Mouse (Mus musculus) kidney, postnatal 4 days (tissue): ENCODE measurements around the gene Rpe.
"Not testable (repeated sequence)": the region's sequence is repeated elsewhere in the genome, so short reads cannot be mapped to it uniquely, and the experiment has no call there.

Experiments used
- DNase-seq, 2 experiments: peaks; one replicate each; pipeline ENCODE4 v3.0.0; 2021; ENCODE audit warnings: mixed read lengths in 2 of 2

Gene Rpe

GRCm38 (mm10) chr1:66700693-66701575 lies at the start of gene Rpe:
Rpe (plus strand) TSS chr1:66700831.
- DNase-seq: peak; percentile 95 to 97

GRCm38 (mm10) chr1:66655119-66655746 lies 45.4 kb upstream of the Rpe start:
- DNase-seq: no peak

- DNase-seq: no peak
These were observed 44.9 kb upstream of the Rpe start for GRCm38 (mm10) chr1:66655747-66656119.

GRCm38 (mm10) chr1:66671475-66671874 lies 29.2 kb upstream of the Rpe start:
- DNase-seq: no peak

- DNase-seq: no peak
These were observed 27.8 kb upstream of the Rpe start for GRCm38 (mm10) chr1:66672812-66673211.

- DNase-seq: no peak
These were observed 22.7 kb upstream of the Rpe start for GRCm38 (mm10) chr1:66677928-66678327.

GRCm38 (mm10) chr1:66678662-66679061 lies 22.0 kb upstream of the Rpe start:
- DNase-seq: no peak

GRCm38 (mm10) chr1:66682974-66683373 lies 17.7 kb upstream of the Rpe start:
- no peak for DNase-seq

- no peak for DNase-seq
These were observed 8.9 kb upstream of the Rpe start for GRCm38 (mm10) chr1:66691772-66692171.

GRCm38 (mm10) chr1:66692308-66692707 lies 8.3 kb upstream of the Rpe start:
- DNase-seq: no peak

- no peak for DNase-seq
These were observed 7.7 kb upstream of the Rpe start for GRCm38 (mm10) chr1:66692780-66693392.

- no peak for DNase-seq
These were observed 6.4 kb upstream of the Rpe start for GRCm38 (mm10) chr1:66694266-66694665.

GRCm38 (mm10) chr1:66695296-66695695 lies 5.3 kb upstream of the Rpe start:
- no peak for DNase-seq

GRCm38 (mm10) chr1:66699630-66700029 lies 1.0 kb upstream of the Rpe start:
- not testable (repeated sequence) for DNase-seq

- DNase-seq: no peak
These were observed 410 bp upstream of the Rpe start for GRCm38 (mm10) chr1:66700149-66700692.

- DNase-seq: no peak
These were observed 927 bp downstream of the Rpe start for GRCm38 (mm10) chr1:66701576-66701940.

- DNase-seq: no peak
These were observed 2.2 kb downstream of the Rpe start for GRCm38 (mm10) chr1:66702623-66703345.

GRCm38 (mm10) chr1:66704523-66704922 lies 3.9 kb downstream of the Rpe start:
- DNase-seq: no peak

GRCm38 (mm10) chr1:66712859-66713258 lies 12.2 kb downstream of the Rpe start:
- no peak for DNase-seq

- no peak for DNase-seq
These were observed 29.9 kb downstream of the Rpe start for GRCm38 (mm10) chr1:66730581-66730980.

GRCm38 (mm10) chr1:66768764-66769163 lies 68.1 kb downstream of the Rpe start:
- no peak for DNase-seq
